Mouse (Mus musculus) MEL (cell line): ENCODE data around the gene Krt83. TPM values are rescaled to one million over a fixed set of nuclear protein-coding genes. Genes with fewer than 3 reads are reported as not detected.

Experiments
- DNase-seq: peaks from one replicate; pipeline ENCODE4 v3.0.0; 2011; ENCODE audit warnings: low read depth, low spot score
- H3K27ac ChIP-seq: 2 replicates; pipeline ENCODE4 v1.5.1; 2012; ENCODE audit warnings: low read depth, mild to moderate bottlenecking, control low read depth, low read length, moderate library complexity; ENCODE audit not compliant: control insufficient read depth
- H3K27me3 ChIP-seq, 2 experiments: fragments of 150-350 bp in 1 of 2; sonication (generic) in 1 of 2; 2 replicates each; pipeline ENCODE4 v1.6.1; 2012; ENCODE audit warnings: low read length in 2 of 2, mild to moderate bottlenecking in 2 of 2, improper control_type of control experiment in 1 of 2, moderate library complexity in 1 of 2; ENCODE audit not compliant: insufficient read depth in 2 of 2, control insufficient read depth in 1 of 2
- H3K36me3 ChIP-seq, 2 experiments: 2 replicates each; pipeline ENCODE4 v1.6.1; 2012 to 2014; ENCODE audit warnings: low read length in 2 of 2, improper control_type of control experiment in 1 of 2, inconsistent platforms in 1 of 2, mild to moderate bottlenecking in 1 of 2; ENCODE audit not compliant: insufficient read depth in 2 of 2, control insufficient read depth in 1 of 2
- H3K4me1 ChIP-seq, 2 experiments: fragments of 150-350 bp in 1 of 2; sonication (generic) in 1 of 2; 2 replicates each; pipeline ENCODE4 v1.6.1; 2012; ENCODE audit warnings: low read length in 2 of 2, improper control_type of control experiment in 1 of 2, mild to moderate bottlenecking in 1 of 2; ENCODE audit not compliant: insufficient read depth in 2 of 2, control insufficient read depth in 1 of 2
- H3K4me3 ChIP-seq, 2 experiments: fragments of 150-350 bp in 1 of 2; sonication (generic) in 1 of 2; 2 replicates each; pipeline ENCODE4 v1.5.1; 2012; ENCODE audit warnings: low read depth in 2 of 2, low read length in 2 of 2, mild to moderate bottlenecking in 2 of 2, moderate library complexity in 2 of 2, control low read depth in 1 of 2, improper control_type of control experiment in 1 of 2; ENCODE audit not compliant: control insufficient read depth in 1 of 2, insufficient read depth in 1 of 2
- H3K79me2 ChIP-seq: 2 replicates; pipeline ENCODE4 v1.6.1; 2012; ENCODE audit warnings: mild to moderate bottlenecking, low read length, moderate library complexity; ENCODE audit not compliant: control insufficient read depth, poor library complexity, insufficient read depth
- H3K9ac ChIP-seq: 2 replicates; pipeline ENCODE4 v1.6.1; 2012; ENCODE audit warnings: low read depth, mild to moderate bottlenecking, control low read depth, low read length, moderate library complexity; ENCODE audit not compliant: control insufficient read depth, poor library complexity, severe bottlenecking
- H3K9me3 ChIP-seq: fragments of 150-350 bp; sonication (generic); replicated peaks from 2 replicates; pipeline ENCODE4 v1.6.1; 2012; ENCODE audit warnings: mild to moderate bottlenecking, low read length, improper control_type of control experiment, moderate library complexity; ENCODE audit not compliant: insufficient read depth
- BHLHE40 ChIP-seq: IDR thresholded peaks from 2 replicates; pipeline ENCODE4 v1.6.1; 2012; ENCODE audit warnings: low read depth, mild to moderate bottlenecking, inconsistent platforms, low read length, improper control_type of control experiment, borderline replicate concordance
- CHD1 ChIP-seq: IDR thresholded peaks from 2 replicates; pipeline ENCODE4 v1.6.1; 2012; ENCODE audit warnings: low read depth, mild to moderate bottlenecking, inconsistent platforms, low read length, improper control_type of control experiment
- CTCF ChIP-seq, 3 experiments: IDR thresholded peaks in 2 of 3; conservative IDR thresholded peaks in 1 of 3; 2 replicates each; pipeline ENCODE4 v1.5.1; 2011 to 2012; ENCODE audit warnings: low read length in 3 of 3, low read depth in 2 of 3, mild to moderate bottlenecking in 2 of 3, improper control_type of control experiment in 1 of 3, inconsistent platforms in 1 of 3, mixed read lengths in 1 of 3, moderate library complexity in 1 of 3; ENCODE audit not compliant: control insufficient read depth in 1 of 3, insufficient read depth in 1 of 3, poor library complexity in 1 of 3, severe bottlenecking in 1 of 3
- ELF1 ChIP-seq: IDR thresholded peaks from 2 replicates; pipeline ENCODE4 v1.6.1; 2014; ENCODE audit warnings: low read depth, mild to moderate bottlenecking, inconsistent platforms, low read length, improper control_type of control experiment, moderate library complexity
- EP300 ChIP-seq, 2 experiments: IDR thresholded peaks; 2 replicates each; pipeline ENCODE4 v1.6.1; 2011; ENCODE audit warnings: improper control_type of control experiment in 2 of 2, low read length in 2 of 2, low read depth in 1 of 2, mild to moderate bottlenecking in 1 of 2
- GABPA ChIP-seq: IDR thresholded peaks from 2 replicates; pipeline ENCODE4 v1.6.1; 2012; ENCODE audit warnings: low read depth, mild to moderate bottlenecking, inconsistent platforms, low read length, improper control_type of control experiment, moderate library complexity
- GATA1 ChIP-seq: IDR thresholded peaks from 2 replicates; pipeline ENCODE4 v1.6.1; 2011; ENCODE audit warnings: low read depth, low read length, improper control_type of control experiment
- JUND ChIP-seq: IDR thresholded peaks from 2 replicates; pipeline ENCODE4 v1.6.1; 2011; ENCODE audit warnings: low read depth, mild to moderate bottlenecking, improper control_type of control experiment, low read length
- MAFK ChIP-seq: IDR thresholded peaks from 2 replicates; pipeline ENCODE4 v1.6.1; 2011; ENCODE audit warnings: low read depth, mild to moderate bottlenecking, low read length, improper control_type of control experiment, borderline replicate concordance
- MAX ChIP-seq: IDR thresholded peaks from 2 replicates; pipeline ENCODE4 v1.6.1; 2011; ENCODE audit warnings: low read length, improper control_type of control experiment
- MAZ ChIP-seq: IDR thresholded peaks from 2 replicates; pipeline ENCODE4 v1.6.1; 2012; ENCODE audit warnings: low read depth, mild to moderate bottlenecking, inconsistent platforms, low read length, improper control_type of control experiment
- MEF2A ChIP-seq: IDR thresholded peaks from 2 replicates; pipeline ENCODE4 v1.6.1; 2014; ENCODE audit warnings: low read depth, mild to moderate bottlenecking, inconsistent platforms, low read length, improper control_type of control experiment; ENCODE audit not compliant: poor library complexity, insufficient replicate concordance, severe bottlenecking; ENCODE audit errors: extremely low read depth
- NELFE ChIP-seq: IDR thresholded peaks from 2 replicates; pipeline ENCODE4 v1.6.1; 2011; ENCODE audit warnings: low read depth, low read length, improper control_type of control experiment
- RAD21 ChIP-seq: IDR thresholded peaks from 2 replicates; pipeline ENCODE4 v1.6.1; 2011; ENCODE audit warnings: mild to moderate bottlenecking, low read depth, low read length, improper control_type of control experiment
- SMC3 ChIP-seq: IDR thresholded peaks from 2 replicates; pipeline ENCODE4 v1.6.1; 2011; ENCODE audit warnings: low read depth, low read length, improper control_type of control experiment
- TAL1 ChIP-seq: IDR thresholded peaks from 2 replicates; pipeline ENCODE4 v1.6.1; 2012; ENCODE audit warnings: mild to moderate bottlenecking, inconsistent platforms, low read length, moderate library complexity, mixed read lengths
- TCF12 ChIP-seq: IDR thresholded peaks from 2 replicates; pipeline ENCODE4 v1.6.1; 2014; ENCODE audit warnings: low read depth, mild to moderate bottlenecking, inconsistent platforms, low read length, improper control_type of control experiment, moderate library complexity
- UBTF ChIP-seq: IDR thresholded peaks from 2 replicates; pipeline ENCODE4 v1.6.1; 2012; ENCODE audit warnings: low read depth, mild to moderate bottlenecking, inconsistent platforms, low read length, improper control_type of control experiment, moderate library complexity, borderline replicate concordance; ENCODE audit not compliant: insufficient read depth
- ZC3H11A ChIP-seq: IDR thresholded peaks from 2 replicates; pipeline ENCODE4 v1.6.1; 2012; ENCODE audit warnings: low read depth, mild to moderate bottlenecking, inconsistent platforms, low read length, improper control_type of control experiment
- ZNF384 ChIP-seq: IDR thresholded peaks from 2 replicates; pipeline ENCODE4 v1.6.1; 2012; ENCODE audit warnings: low read depth, mild to moderate bottlenecking, inconsistent platforms, low read length, improper control_type of control experiment
- polyA plus RNA-seq, 2 experiments: library from polyadenylated mRNA; stranded (reverse) in 1 of 2; unstranded in 1 of 2; fragments of >175 nt in 1 of 2; fragments of >200 nt in 1 of 2; gene quantifications; 2 replicates each; pipeline versions ENCODE4 v1.2.1 to v1.2.4; 2012; ENCODE audit warnings: low replicate concordance in 2 of 2, low read depth in 1 of 2; ENCODE audit not compliant: insufficient read length in 2 of 2, insufficient read depth in 1 of 2, missing spikeins in 1 of 2
- total RNA-seq: library from RNA; depleted of rRNA; stranded (reverse); fragments of 300-350 nt; gene quantifications from 2 replicates; pipeline ENCODE4 v1.2.3, GENCODE M21; 2012

The Krt83 gene
- total and polyA plus RNA-seq, 3 experiments = not detected

GRCm38 (mm10) chr15:101484939-101485338 is 6.4 kb downstream of the Krt83 start:
- TF ChIP-seq GABPA (no peak), BHLHE40 (no peak), UBTF (no peak), EP300 (IDR thresholded peaks at IDR 0.05; ENCODE audit: low read depth in 1 of 2, low read length in 2 of 2) (no peak), ZNF384 (no peak), RAD21 (no peak)
- Histone ChIP-seq H3K9ac (no peak overlapping the region), H3K36me3 (no peaks in the 10 kb centered on the region), H3K9me3 (no peaks in the 10 kb centered on the region), H3K27me3 (no peaks in the 10 kb centered on the region), H3K4me3 (no peak overlapping the region), H3K27ac (no peak overlapping the region), H3K79me2 (no peaks in the 10 kb centered on the region), H3K4me1 (no peaks in the 10 kb centered on the region)
- DNase-seq = no peak

GRCm38 (mm10) chr15:101483646-101484045 is 7.7 kb downstream of the Krt83 start:
- H3K36me3 ChIP-seq = no peaks in the 10 kb centered on the region
- DNase-seq = no peak
- H3K4me3 ChIP-seq = no peak overlapping the region
- no peaks in the 10 kb centered on the region for H3K9me3 ChIP-seq
- H3K27me3 ChIP-seq = no peaks in the 10 kb centered on the region
- no peaks in the 10 kb centered on the region for H3K79me2 ChIP-seq
- H3K9ac ChIP-seq = no peak overlapping the region
- no peaks in the 10 kb centered on the region for H3K4me1 ChIP-seq
- TF ChIP-seq GATA1 (no peak), CHD1 (no peak), TCF12 (no peak), MAZ (no peak), ZC3H11A (no peak), CTCF (IDR thresholded peaks at IDR 0.05 in 2 of 3, conservative IDR thresholded peaks at IDR 0.05 in 1 of 3; ENCODE audit: control insufficient read depth in 1 of 3, insufficient read depth in 1 of 3, low read depth in 2 of 3, low read length in 3 of 3, poor library complexity in 1 of 3, severe bottlenecking in 1 of 3) (no peak), SMC3 (no peak), JUND (no peak), GABPA (no peak), ELF1 (no peak), NELFE (no peak), MAFK (no peak), TAL1 (no peak), MEF2A (no peak), MAX (no peak)
- TF ChIP-seq, all 39 proteins: peak for 0
- H3K27ac ChIP-seq = no peak overlapping the region
